Mouse (Mus musculus): Measurements from ENCODE around the gene Jpt1. TPM values are rescaled to one million over a fixed set of nuclear protein-coding genes. Genes with fewer than 3 reads are reported as not detected.
"Not testable (repeated sequence)": the region's sequence is repeated elsewhere in the genome, so short reads cannot be mapped to it uniquely, and the experiment has no call there.

Gene Jpt1
- polyA plus RNA-seq, 1 experiment from 2014 or later, result 1,597 TPM

DNA sequence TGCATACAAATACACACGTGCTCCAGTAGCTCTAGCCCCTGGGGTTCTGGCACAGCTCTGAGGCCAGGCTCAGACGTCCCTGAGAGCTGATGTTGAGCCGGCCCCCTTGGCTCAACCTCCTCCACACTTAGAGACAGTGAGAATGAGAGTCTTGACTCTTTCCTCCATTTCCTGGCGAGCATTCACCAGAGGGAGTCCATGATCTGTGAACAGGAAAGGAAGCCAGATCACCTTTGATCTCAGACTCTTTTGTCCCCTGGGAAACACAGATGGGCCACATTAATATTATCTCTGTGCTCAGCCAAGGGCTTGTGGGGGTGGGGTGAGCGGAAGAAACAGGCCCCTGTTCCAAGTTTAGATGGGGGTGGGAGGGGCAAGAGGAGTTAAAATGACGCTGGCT lies 56.8 kb downstream of the Jpt1 start:
- ATAC-seq, result no peak
- Histone ChIP-seq H3K9me3 (replicated peaks; ENCODE audit: control insufficient read depth, low read length, poor library complexity, severe bottlenecking) (no peaks in the 10 kb centered on the region), H3K4me2 (ENCODE audit: low read length) (no peak overlapping the region), H3K27ac (ENCODE audit: low read length) (no peak overlapping the region), H3K9ac (ENCODE audit: low read depth, low read length) (no peak overlapping the region), H3K36me3 (ENCODE audit: control insufficient read depth, insufficient read depth, low read length) (no peaks in the 10 kb centered on the region), H3K27me3 (ENCODE audit: control insufficient read depth, insufficient read depth, low read depth, low read length) (no peaks in the 10 kb centered on the region), H3K4me1 (ENCODE audit: control insufficient read depth, insufficient read depth, low read length) (no peaks in the 10 kb centered on the region), H3K4me3 (ENCODE audit: low read depth, low read length) (no peak overlapping the region)
- WGBS, result 30% methylated on average over 6 of the region's 6 CpGs

DNA sequence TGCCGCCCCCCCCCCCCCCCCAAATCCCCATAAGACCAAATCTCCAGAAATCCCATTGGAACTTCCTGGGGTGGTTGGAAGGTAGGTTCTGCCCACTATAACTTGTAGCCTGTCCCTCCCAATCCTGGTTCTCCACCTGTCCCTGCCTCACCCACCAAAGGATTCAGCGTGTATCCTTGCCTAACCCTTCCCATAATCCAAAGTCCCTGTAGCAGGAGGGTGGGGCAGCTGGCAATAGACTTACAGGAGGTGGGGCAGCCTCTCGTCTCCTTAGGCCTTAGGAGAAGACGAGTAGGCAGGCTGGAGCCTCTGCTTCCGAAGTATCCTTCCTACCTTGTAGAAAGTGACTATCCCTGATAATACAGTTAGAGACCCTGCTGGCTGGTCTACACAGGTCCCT lies 58.0 kb downstream of the Jpt1 start:
- WGBS, result 96% methylated on average over 5 of the region's 5 CpGs

DNA sequence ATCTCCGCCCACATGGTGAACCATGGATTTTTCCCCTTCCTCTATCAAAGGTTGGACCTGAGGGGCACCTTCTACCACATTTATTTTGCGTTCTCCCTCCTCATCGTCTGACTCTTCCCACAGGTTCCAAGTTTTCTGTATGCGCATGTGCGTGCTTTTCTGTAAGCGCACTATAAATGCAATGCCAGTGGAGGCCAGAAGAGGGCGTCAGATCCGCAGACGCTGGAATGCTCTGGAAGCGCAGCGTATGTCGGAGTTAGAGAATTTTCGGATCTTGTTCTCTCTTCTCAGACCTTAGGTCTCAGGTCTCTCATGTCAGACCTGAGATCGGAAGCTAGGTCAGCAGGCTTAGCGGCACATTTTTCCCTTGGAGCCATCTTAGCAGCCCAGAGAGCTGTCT lies 58.6 kb downstream of the Jpt1 start:
- H3K36me3 ChIP-seq (ENCODE audit: control insufficient read depth, insufficient read depth, low read length), result no peaks in the 10 kb centered on the region
- no peak overlapping the region for H3K4me2 ChIP-seq (ENCODE audit: low read length)
- H3K9ac ChIP-seq (ENCODE audit: low read depth, low read length), result no peak overlapping the region
- no peaks in the 10 kb centered on the region for H3K9me3 ChIP-seq (replicated peaks; ENCODE audit: control insufficient read depth, low read length, poor library complexity, severe bottlenecking)
- no peak overlapping the region for H3K4me3 ChIP-seq (ENCODE audit: low read depth, low read length)
- no peak overlapping the region for H3K27ac ChIP-seq (ENCODE audit: low read length)
- 86% methylated on average over 15 of the region's 15 CpGs for WGBS
- ATAC-seq, result no peak
- H3K27me3 ChIP-seq (ENCODE audit: control insufficient read depth, insufficient read depth, low read depth, low read length), result no peaks in the 10 kb centered on the region
- H3K4me1 ChIP-seq (ENCODE audit: control insufficient read depth, insufficient read depth, low read length), result no peaks in the 10 kb centered on the region

More for the DNA sequence above, 58.0 kb downstream of the Jpt1 start:
- Histone ChIP-seq H3K4me1 (ENCODE audit: control insufficient read depth, insufficient read depth, low read length) (no peaks in the 10 kb centered on the region), H3K27me3 (ENCODE audit: control insufficient read depth, insufficient read depth, low read depth, low read length) (no peaks in the 10 kb centered on the region), H3K4me2 (ENCODE audit: low read length) (no peak overlapping the region), H3K9me3 (replicated peaks; ENCODE audit: control insufficient read depth, low read length, poor library complexity, severe bottlenecking) (no peaks in the 10 kb centered on the region), H3K9ac (ENCODE audit: low read depth, low read length) (no peak overlapping the region), H3K4me3 (ENCODE audit: low read depth, low read length) (no peak overlapping the region), H3K36me3 (ENCODE audit: control insufficient read depth, insufficient read depth, low read length) (no peaks in the 10 kb centered on the region), H3K27ac (ENCODE audit: low read length) (no peak overlapping the region)
- no peak for ATAC-seq

DNA sequence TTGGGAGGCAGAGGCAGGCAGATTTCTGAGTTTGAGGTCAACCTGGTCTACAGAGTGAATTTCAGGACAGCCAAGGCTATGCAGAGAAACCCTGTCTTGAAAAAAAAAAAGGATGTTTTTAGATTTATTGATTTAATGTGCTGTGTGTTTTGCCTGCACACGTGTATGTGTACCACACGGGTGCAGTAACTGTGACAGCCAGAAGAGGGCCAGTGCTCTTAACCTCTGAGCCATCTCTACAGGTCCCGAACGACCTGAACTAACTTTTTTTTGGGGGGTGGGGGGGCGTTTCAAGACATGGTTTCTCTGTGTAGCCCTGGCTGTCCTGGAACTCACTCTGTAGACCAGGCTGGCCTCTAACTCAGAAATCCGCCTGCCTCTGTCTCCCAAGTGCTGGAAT lies 59.4 kb downstream of the Jpt1 start:
- not testable (repeated sequence) for H3K36me3 ChIP-seq (ENCODE audit: control insufficient read depth, insufficient read depth, low read length); H3K4me3 ChIP-seq (ENCODE audit: low read depth, low read length); H3K27ac ChIP-seq (ENCODE audit: low read length); H3K4me2 ChIP-seq (ENCODE audit: low read length); H3K9ac ChIP-seq (ENCODE audit: low read depth, low read length); H3K9me3 ChIP-seq (replicated peaks; ENCODE audit: control insufficient read depth, low read length, poor library complexity, severe bottlenecking); ATAC-seq; H3K27me3 ChIP-seq (ENCODE audit: control insufficient read depth, insufficient read depth, low read depth, low read length); H3K4me1 ChIP-seq (ENCODE audit: control insufficient read depth, insufficient read depth, low read length)
- 86% methylated on average over 6 of the region's 6 CpGs for WGBS

DNA sequence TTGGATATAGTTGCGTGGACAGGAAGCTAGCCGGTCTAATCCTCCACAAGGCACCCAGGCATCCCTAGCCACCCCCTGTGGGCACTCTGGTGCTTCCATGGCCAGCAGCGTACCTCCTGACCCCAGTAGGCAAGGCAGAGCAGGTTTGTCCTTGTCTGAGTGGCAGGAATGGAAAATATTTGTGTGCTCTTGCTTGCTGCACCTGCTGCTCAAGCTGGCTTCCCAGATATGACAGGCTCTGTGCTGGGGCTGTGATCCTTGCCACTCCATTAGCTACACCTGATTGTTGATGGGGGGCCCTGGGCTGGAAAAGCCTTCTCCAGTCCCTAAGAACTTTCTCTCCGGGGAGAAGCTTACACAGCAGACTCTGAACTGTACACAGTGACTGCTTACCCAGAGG lies 60.9 kb downstream of the Jpt1 start:
- no peak overlapping the region for H3K4me2 ChIP-seq (ENCODE audit: low read length)
- no peak for ATAC-seq
- H3K9ac ChIP-seq (ENCODE audit: low read depth, low read length), result no peak overlapping the region
- H3K27me3 ChIP-seq (ENCODE audit: control insufficient read depth, insufficient read depth, low read depth, low read length), result no peaks in the 10 kb centered on the region
- no peaks in the 10 kb centered on the region for H3K36me3 ChIP-seq (ENCODE audit: control insufficient read depth, insufficient read depth, low read length)
- H3K4me3 ChIP-seq (ENCODE audit: low read depth, low read length), result no peak overlapping the region
- 62% methylated on average over 4 of the region's 4 CpGs for WGBS
- no peaks in the 10 kb centered on the region for H3K9me3 ChIP-seq (replicated peaks; ENCODE audit: control insufficient read depth, low read length, poor library complexity, severe bottlenecking)
- no peak overlapping the region for H3K27ac ChIP-seq (ENCODE audit: low read length)
- H3K4me1 ChIP-seq (ENCODE audit: control insufficient read depth, insufficient read depth, low read length), result no peaks in the 10 kb centered on the region

DNA sequence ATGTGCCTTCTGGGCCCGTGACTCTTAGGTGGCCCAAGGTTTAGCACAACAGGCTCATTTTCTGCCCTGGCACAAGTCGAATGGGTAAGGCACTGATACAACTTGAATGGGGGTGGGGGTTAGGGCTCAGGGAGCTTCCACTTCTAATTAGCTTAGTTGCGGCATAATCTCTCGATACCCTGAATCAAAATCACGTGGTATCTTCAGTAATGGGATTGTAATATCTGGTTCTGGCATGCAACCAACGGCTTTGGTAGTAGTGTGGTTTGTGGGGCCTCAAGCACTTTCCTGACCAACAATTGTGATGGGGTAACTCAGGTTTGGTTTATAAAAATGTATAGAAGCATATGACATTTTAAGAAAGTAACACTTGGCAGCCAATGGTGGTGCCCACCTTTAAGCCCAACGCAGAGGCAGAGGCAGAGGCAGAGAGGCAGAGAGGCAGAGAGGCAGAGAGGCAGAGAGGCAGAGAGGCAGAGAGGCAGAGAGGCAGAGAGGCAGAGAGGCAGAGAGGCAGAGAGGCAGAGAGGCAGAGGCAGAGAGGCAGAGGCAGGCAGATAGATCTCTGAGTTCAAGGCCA lies 61.8 kb downstream of the Jpt1 start:
- Histone ChIP-seq H3K27me3 (ENCODE audit: control insufficient read depth, insufficient read depth, low read depth, low read length) (no peaks in the 10 kb centered on the region), H3K27ac (ENCODE audit: low read length) (no peak overlapping the region), H3K9ac (ENCODE audit: low read depth, low read length) (no peak overlapping the region), H3K36me3 (ENCODE audit: control insufficient read depth, insufficient read depth, low read length) (no peaks in the 10 kb centered on the region), H3K4me1 (ENCODE audit: control insufficient read depth, insufficient read depth, low read length) (no peaks in the 10 kb centered on the region), H3K9me3 (replicated peaks; ENCODE audit: control insufficient read depth, low read length, poor library complexity, severe bottlenecking) (no peaks in the 10 kb centered on the region), H3K4me3 (ENCODE audit: low read depth, low read length) (no peak overlapping the region), H3K4me2 (ENCODE audit: low read length) (no peak overlapping the region)
- 76% methylated on average over 7 of the region's 7 CpGs for WGBS
- no peak for ATAC-seq

DNA sequence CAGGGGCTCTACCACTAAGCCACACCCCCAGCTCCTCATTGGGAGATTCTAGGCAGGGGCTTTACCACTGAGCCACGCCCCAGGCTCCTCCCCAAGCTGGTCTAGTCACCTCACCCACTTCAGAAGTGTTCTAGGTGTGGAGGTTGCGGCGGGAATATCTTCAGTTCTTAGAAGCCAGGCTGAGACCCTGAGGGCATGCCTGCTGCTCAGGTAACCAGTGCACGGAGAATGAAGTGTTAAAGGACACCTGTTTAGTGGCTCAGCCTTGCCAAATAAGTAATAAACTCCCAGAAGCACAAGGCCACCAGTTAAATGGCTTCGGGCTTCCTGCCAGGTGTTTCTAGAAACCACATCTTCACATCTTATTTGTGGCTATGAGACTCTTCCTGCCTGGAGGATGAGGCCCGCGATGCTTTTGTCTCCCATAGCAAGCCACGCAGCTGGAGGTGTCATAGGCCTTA lies 62.4 kb downstream of the Jpt1 start:
- H3K4me3 ChIP-seq (ENCODE audit: low read depth, low read length), result no peak overlapping the region
- H3K4me2 ChIP-seq (ENCODE audit: low read length), result no peak overlapping the region
- H3K9me3 ChIP-seq (replicated peaks; ENCODE audit: control insufficient read depth, low read length, poor library complexity, severe bottlenecking), result no peaks in the 10 kb centered on the region
- no peaks in the 10 kb centered on the region for H3K4me1 ChIP-seq (ENCODE audit: control insufficient read depth, insufficient read depth, low read length)
- no peaks in the 10 kb centered on the region for H3K27me3 ChIP-seq (ENCODE audit: control insufficient read depth, insufficient read depth, low read depth, low read length)
- no peak overlapping the region for H3K27ac ChIP-seq (ENCODE audit: low read length)
- no peak for ATAC-seq
- H3K36me3 ChIP-seq (ENCODE audit: control insufficient read depth, insufficient read depth, low read length), result no peaks in the 10 kb centered on the region
- H3K9ac ChIP-seq (ENCODE audit: low read depth, low read length), result no peak overlapping the region
- 86% methylated on average over 8 of the region's 8 CpGs for WGBS

DNA sequence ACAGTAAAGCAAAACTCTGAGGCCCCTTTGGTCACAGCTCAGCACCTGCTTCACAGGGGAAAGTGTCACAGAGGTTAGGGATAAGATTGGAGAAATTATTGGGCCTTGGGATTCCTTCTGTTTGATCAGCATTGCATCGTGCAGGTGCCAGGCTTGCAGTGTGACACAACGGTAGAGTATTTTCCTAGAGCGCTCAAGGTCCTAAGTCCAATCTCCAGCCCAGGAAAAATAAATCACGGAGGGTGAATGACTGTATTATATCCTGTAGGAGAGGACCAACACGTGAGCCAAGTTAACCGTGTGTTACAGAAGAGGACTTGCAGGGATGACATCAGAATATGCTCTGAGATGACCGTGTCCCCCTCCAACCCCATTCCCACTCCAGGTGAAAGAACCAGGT lies 64.0 kb downstream of the Jpt1 start:
- no peak for ATAC-seq
- no peak overlapping the region for H3K4me3 ChIP-seq (ENCODE audit: low read depth, low read length)
- H3K27me3 ChIP-seq (ENCODE audit: control insufficient read depth, insufficient read depth, low read depth, low read length), result no peaks in the 10 kb centered on the region
- no peaks in the 10 kb centered on the region for H3K9me3 ChIP-seq (replicated peaks; ENCODE audit: control insufficient read depth, low read length, poor library complexity, severe bottlenecking)
- H3K36me3 ChIP-seq (ENCODE audit: control insufficient read depth, insufficient read depth, low read length), result no peaks in the 10 kb centered on the region
- no peak overlapping the region for H3K4me2 ChIP-seq (ENCODE audit: low read length)
- 90% methylated on average over 7 of the region's 7 CpGs for WGBS
- no peak overlapping the region for H3K27ac ChIP-seq (ENCODE audit: low read length)
- H3K9ac ChIP-seq (ENCODE audit: low read depth, low read length), result no peak overlapping the region
- no peaks in the 10 kb centered on the region for H3K4me1 ChIP-seq (ENCODE audit: control insufficient read depth, insufficient read depth, low read length)

DNA sequence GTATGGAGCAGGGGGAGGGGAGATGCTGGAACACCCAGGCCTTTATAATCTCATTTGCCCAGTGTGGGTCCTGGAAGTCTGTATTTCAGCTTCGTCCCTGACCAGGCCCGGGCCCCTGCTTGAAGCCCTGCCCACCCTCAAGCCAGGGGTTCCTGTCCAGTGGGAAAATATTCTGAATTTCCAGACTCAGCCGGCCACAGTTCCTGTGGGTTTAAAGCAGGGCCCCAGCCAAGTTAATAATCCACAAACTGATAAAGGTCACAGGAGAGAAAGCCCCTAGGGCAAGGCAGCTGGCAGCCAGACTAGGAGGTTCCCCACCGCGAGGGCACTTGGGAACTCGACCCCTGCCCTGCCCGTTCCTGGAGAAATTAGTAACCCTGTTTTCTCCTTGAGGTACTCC lies 65.2 kb downstream of the Jpt1 start:
- Histone ChIP-seq H3K9ac (ENCODE audit: low read depth, low read length) (no peak overlapping the region), H3K9me3 (replicated peaks; ENCODE audit: control insufficient read depth, low read length, poor library complexity, severe bottlenecking) (no peaks in the 10 kb centered on the region), H3K4me1 (ENCODE audit: control insufficient read depth, insufficient read depth, low read length) (no peaks in the 10 kb centered on the region), H3K36me3 (ENCODE audit: control insufficient read depth, insufficient read depth, low read length) (no peaks in the 10 kb centered on the region), H3K4me2 (ENCODE audit: low read length) (no peak overlapping the region), H3K27me3 (ENCODE audit: control insufficient read depth, insufficient read depth, low read depth, low read length) (no peaks in the 10 kb centered on the region), H3K4me3 (ENCODE audit: low read depth, low read length) (no peak overlapping the region), H3K27ac (ENCODE audit: low read length) (no peak overlapping the region)
- ATAC-seq, result no peak
- 67% methylated on average over 7 of the region's 7 CpGs for whole genome bisulfite sequencing

All from midbrain, embryonic 16.5 days (tissue).